Mouse (Mus musculus): ENCODE results near the gene Msh6.
"Not testable (repeated sequence)": the region's sequence is repeated elsewhere in the genome, so short reads cannot be mapped to it uniquely, and the experiment has no call there.

The Msh6 gene

DNA sequence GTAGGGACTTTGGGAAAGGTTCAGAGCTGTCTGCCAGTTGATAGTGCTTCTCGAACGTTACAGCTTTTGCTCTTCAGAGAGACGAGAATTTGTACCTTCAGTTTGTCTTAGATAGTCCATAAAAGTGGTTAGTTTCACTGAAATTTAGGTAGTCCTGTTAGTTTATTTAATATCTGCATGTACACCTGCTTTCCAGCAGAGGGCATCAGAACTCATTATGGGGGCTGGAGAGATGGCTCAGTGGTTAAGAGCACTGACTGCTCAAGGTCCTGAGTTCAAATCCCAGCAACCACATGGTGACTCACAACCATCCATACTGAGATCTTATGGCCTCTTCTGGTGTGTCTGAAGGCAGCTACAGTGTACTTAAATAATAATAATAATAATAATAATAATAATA is 7.2 kb downstream of the Msh6 start:
- no peak for DNase-seq

DNA sequence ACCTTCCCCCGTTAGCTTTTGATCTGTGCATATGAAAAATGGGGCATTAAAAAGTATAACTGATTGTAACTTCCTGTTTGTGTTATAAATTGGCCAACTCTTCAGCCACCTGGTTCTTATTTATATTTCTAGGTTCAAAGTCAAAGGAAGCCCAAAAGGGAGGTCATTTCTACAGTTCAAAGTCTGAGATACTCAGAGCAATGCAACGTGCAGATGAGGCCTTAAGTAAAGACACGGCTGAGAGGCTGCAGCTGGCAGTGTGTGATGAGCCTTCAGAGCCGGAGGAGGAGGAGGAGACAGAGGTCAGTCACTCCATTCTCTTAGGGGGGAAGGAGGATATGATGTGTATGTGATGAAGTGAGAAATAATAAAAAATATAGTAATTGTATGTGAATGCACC is 8.5 kb downstream of the Msh6 start:
- DNase-seq = no peak

GRCm38 (mm10) chr17:87984440-87985214 is 9.8 kb downstream of the Msh6 start:
- DNase-seq = no peak

GRCm38 (mm10) chr17:87985916-87986315 is 11.1 kb downstream of the Msh6 start:
- DNase-seq = peak; percentile 19 to 26

DNA sequence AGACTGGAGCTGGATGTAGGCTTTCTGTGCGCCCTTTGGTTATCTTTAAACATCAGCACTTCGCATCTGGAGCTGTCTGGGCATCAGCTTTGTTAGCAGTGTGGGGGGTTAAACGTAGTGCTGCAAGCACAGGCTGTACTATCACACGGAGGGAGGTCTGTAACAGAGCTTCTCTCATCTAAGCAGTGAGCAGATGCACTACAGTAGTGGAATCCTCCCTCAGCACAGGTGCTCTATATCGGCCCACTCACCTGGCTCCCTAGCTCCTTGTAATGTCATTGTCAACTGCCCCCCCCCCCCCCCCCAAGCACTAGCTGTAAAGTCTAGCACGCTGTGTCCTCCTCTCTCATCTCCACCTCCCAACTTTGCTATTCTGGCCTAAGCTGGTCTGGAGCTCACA is 12.6 kb downstream of the Msh6 start:
- DNase-seq = no peak

- no peak for DNase-seq
Observed at GRCm38 (mm10) chr17:87992154-87992553, 17.3 kb downstream of the Msh6 start.

- DNase-seq = no peak
Observed at GRCm38 (mm10) chr17:87993338-87993737, 18.5 kb downstream of the Msh6 start.

GRCm38 (mm10) chr17:87997808-87998207 is 22.9 kb downstream of the Msh6 start:
- no peak for DNase-seq

GRCm38 (mm10) chr17:88004892-88005291 is 30.0 kb downstream of the Msh6 start:
- DNase-seq = no peak

DNA sequence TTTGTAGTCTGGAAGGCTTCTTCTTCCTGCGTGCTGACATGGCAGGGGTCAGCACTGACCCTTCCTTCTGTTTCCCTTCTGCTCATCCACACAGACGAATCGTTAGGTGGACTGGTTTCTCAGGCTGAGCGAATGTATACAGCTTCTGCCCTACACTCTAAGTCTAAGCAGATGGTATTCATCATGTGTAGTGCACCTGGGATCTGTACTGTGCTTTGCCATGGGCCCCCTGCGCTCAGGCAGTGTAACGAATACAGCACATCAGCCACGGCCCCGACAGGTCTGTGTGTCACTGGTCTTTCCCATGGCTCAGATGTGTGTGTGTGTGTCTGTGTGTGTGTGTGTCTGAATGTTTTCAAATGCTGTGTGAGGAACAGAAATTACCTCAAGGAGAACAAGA is 32.1 kb downstream of the Msh6 start:
- no peak for DNase-seq

GRCm38 (mm10) chr17:88014456-88014855 is 39.6 kb downstream of the Msh6 start:
- no peak for DNase-seq

DNA sequence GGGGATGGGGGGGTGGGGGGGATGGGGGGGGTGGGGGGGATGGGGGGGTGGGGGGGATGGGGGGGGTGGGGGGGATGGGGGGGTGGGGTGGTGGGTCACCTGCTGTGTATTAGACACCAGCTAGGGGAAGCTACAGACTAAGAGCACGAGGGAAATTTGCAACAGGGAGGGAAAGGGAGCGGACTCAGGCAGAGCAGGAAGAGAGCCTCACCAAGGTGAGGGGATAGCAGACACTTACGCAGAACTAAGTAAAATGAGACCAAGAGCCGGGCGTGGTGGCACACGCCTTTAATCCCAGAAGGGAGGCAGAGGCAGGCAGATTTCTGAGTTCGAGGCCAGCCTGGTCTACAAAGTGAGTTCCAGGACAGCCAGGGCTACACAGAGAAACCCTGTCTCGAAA is 41.2 kb downstream of the Msh6 start:
- not testable (repeated sequence) for DNase-seq

DNA sequence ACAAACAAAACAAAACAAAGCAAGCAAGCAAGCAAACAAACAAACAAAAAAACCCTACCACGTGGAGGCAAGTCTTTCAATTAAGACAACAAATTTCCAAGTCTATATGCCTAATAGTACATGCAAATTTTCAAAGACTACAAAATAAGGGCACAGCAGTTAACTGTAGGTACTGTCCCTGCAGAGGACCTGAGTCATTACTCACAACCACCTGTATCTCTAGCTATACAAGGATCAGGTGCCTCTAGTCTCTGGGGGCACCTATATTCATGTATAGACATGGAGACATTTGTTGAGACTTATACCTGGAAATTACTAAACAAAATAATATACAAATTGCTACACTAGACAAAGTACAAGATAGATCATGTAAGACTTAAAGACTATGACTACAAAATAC is 49.1 kb downstream of the Msh6 start:
- no peak for DNase-seq

DNA sequence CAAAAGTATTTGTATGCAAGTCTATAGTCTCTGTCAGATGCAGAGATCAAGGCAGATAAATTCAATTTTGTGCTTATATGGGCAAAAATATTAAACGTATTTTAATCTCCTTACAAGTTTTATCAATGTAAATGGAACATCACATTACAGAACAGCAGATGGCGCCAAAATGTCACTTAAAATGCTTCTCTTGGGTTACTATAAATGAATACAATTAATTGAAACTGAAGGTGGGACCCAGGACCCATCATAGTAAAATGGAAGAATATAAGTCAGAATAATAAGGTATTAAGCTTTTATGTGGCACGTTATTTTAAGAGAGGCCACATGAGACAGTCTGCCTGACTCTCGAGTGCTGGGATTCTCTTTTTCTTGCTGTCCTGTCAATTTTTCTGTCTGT is 50.4 kb downstream of the Msh6 start:
- DNase-seq = peak in 1 of 2 experiments; percentile 72

GRCm38 (mm10) chr17:88029194-88029970 is 54.5 kb downstream of the Msh6 start:
- DNase-seq = no peak

GRCm38 (mm10) chr17:88031755-88032154 is 56.9 kb downstream of the Msh6 start:
- DNase-seq = no peak

- no peak for DNase-seq
Observed at GRCm38 (mm10) chr17:88034418-88034817, 59.6 kb downstream of the Msh6 start.
